Mouse (Mus musculus) midbrain, postnatal 0 days (tissue): ENCODE results near the gene Zmynd15. TPM values are rescaled to one million over a fixed set of nuclear protein-coding genes. Genes with fewer than 3 reads are reported as not detected.

Source experiments
- ATAC-seq: fragments of 200-750 bp; cut with Nextera tagmentation; 2 replicates; pipeline ENCODE4 v1.8.0; 2017; ENCODE audit warnings: moderate number of reproducible peaks, mild to moderate bottlenecking, moderate TSS enrichment, moderate library complexity; ENCODE audit not compliant: low FRiP score
- DNase-seq: peaks from one replicate; pipeline ENCODE4 v3.0.0-alpha.2; 2015; ENCODE audit warnings: low spot score
- H3K27ac ChIP-seq: fragments of 300-500 bp; sonication (generic); 2 replicates; pipeline ENCODE4 v1.5.1; 2014; ENCODE audit warnings: low read depth, mild to moderate bottlenecking, low read length, mixed read lengths
- H3K27me3 ChIP-seq: fragments of 300-500 bp; sonication (generic); 2 replicates; pipeline ENCODE4 v1.6.1; 2014; ENCODE audit warnings: low read length, control low read depth, mixed read lengths; ENCODE audit not compliant: insufficient read depth
- H3K36me3 ChIP-seq: fragments of 300-500 bp; sonication (generic); 2 replicates; pipeline ENCODE4 v1.6.1; 2014; ENCODE audit warnings: low read length, control low read depth, mixed read lengths; ENCODE audit not compliant: insufficient read depth
- H3K4me1 ChIP-seq: fragments of 300-500 bp; sonication (generic); 2 replicates; pipeline ENCODE4 v1.6.1; 2014; ENCODE audit warnings: mild to moderate bottlenecking, control low read depth, antibody characterized with exemption, low read length, mixed read lengths; ENCODE audit not compliant: insufficient read depth
- H3K4me2 ChIP-seq: fragments of 300-500 bp; sonication (generic); 2 replicates; pipeline ENCODE4 v1.6.1; 2014; ENCODE audit warnings: low read depth, mild to moderate bottlenecking, low read length, mixed read lengths; ENCODE audit not compliant: poor library complexity, severe bottlenecking
- H3K4me3 ChIP-seq: fragments of 300-500 bp; sonication (generic); 2 replicates; pipeline ENCODE4 v1.5.1; 2014; ENCODE audit warnings: low read depth, mild to moderate bottlenecking, low read length, moderate library complexity
- H3K9ac ChIP-seq: fragments of 300-500 bp; sonication (generic); replicated peaks from 2 replicates; pipeline ENCODE4 v1.6.1; 2014; ENCODE audit warnings: mild to moderate bottlenecking, low read length, moderate library complexity, mixed read lengths; ENCODE audit not compliant: poor library complexity, severe bottlenecking
- H3K9me3 ChIP-seq: fragments of 300-500 bp; sonication (generic); 2 replicates; pipeline ENCODE4 v1.6.1; 2016; ENCODE audit warnings: low read length, control low read depth
- CTCF ChIP-seq: IDR thresholded peaks from 2 replicates; pipeline ENCODE4 v1.5.1; 2016; ENCODE audit warnings: antibody characterized with exemption, mild to moderate bottlenecking
- WGBS: fragments of 180-500 bp; shearing (Covaris S2); extraction: QIAGEN DNeasy Blood & Tissue Kit; methylation state at CpG from one replicate; pipeline ENCODE4 v1.1.7; 2014; 5-methylcytosine and 5-hydroxymethylcytosine counted together
- microRNA-seq: library from miRNA; unstranded; fragments of <30 nt; microRNA quantifications from one replicate; pipeline ENCODE4, GENCODE M21; 2016; ENCODE audit warnings: borderline number of aligned reads
- polyA plus RNA-seq: library from polyadenylated mRNA; unstranded; fragments of >200 nt; fragmentation: Nextera tagmentation; extraction: Ambion mirVana; gene quantifications from 2 replicates; pipeline ENCODE4 v1.2.1, GENCODE M21; 2015
- total RNA-seq: library from RNA; depleted of rRNA; stranded (reverse); fragments of >200 nt; gene quantifications from 2 replicates; pipeline ENCODE4 v1.2.3, GENCODE M21; 2014; rRNA removed

Gene Zmynd15
- total and polyA plus RNA-seq, 2 experiments from 2014 or later, result 0.44 to 0.47 TPM

DNA sequence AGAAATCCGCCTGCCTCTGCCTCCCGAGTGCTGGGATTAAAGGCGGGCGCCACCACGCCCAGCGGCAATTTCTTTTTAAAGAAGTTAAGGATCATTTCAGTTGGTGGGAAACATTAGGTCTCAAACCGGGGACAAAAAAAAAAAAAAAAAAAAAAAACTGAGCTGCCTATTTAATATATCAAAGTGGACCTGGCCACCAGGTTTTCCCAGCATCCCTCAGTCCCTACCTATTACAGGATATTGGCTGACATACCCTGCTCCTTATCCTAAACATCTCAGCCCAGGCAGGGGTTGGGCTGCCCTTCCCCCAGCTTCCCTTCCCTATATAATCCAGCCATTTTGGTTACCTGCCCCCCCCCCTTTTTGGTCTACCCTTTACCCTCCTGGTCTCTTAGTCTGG is 52.6 kb downstream of the Zmynd15 start:
- H3K9ac ChIP-seq, result no peak overlapping the region
- H3K36me3 ChIP-seq, result no peaks in the 10 kb centered on the region
- ATAC-seq, result no peak
- no peak overlapping the region for H3K27ac ChIP-seq
- no peaks in the 10 kb centered on the region; the same call in 1 of the 2 replicates for H3K4me1 ChIP-seq
- no peaks in the 10 kb centered on the region for H3K27me3 ChIP-seq
- H3K4me3 ChIP-seq, result no peak overlapping the region
- H3K4me2 ChIP-seq, result no peak overlapping the region
- no peak for DNase-seq
- 92% methylated on average over 7 of the region's 7 CpGs for WGBS
- no peak for TF ChIP-seq CTCF
- H3K9me3 ChIP-seq, result no peaks in the 10 kb centered on the region

DNA sequence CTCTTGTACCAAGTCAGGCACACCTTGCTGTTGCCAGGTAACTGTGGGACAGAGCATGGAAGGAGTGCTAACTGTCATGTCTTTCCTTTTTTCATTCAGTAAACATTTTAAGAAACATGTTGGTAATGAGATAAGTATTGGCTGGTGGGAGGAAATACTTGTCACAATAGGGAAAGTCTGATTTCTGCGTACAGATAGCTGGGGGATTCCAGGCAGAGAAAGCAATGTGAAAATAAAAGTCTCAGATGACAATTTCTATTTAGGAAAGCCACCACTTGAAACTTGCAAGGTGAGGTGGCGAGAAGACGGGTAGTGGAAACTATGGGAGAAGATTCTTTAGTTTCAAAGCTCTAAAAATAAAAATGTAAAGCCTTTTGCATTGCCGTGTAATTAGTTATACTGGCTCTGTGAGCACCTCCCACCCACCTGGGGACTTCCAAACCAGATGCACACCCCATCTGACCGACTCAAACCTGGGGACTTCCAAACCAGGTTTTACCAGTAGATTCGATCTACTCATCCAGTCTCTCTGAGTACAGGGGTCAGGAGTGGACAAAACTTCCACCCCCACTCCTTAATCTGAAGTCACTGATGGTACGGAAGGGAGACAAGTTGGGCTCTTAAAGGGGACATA is 53.6 kb downstream of the Zmynd15 start:
- no peaks in the 10 kb centered on the region for H3K9me3 ChIP-seq
- H3K27ac ChIP-seq, result no peak overlapping the region
- H3K27me3 ChIP-seq, result no peaks in the 10 kb centered on the region
- no peak overlapping the region for H3K4me3 ChIP-seq
- whole genome bisulfite sequencing, result 78% methylated on average over 7 of the region's 7 CpGs
- H3K4me2 ChIP-seq, result no peak overlapping the region
- ATAC-seq (no peak), DNase-seq (no peak)
- TF ChIP-seq CTCF, result no peak
- no peaks in the 10 kb centered on the region; the same call in 1 of the 2 replicates for H3K4me1 ChIP-seq
- H3K9ac ChIP-seq, result no peak overlapping the region
- no peaks in the 10 kb centered on the region for H3K36me3 ChIP-seq

DNA sequence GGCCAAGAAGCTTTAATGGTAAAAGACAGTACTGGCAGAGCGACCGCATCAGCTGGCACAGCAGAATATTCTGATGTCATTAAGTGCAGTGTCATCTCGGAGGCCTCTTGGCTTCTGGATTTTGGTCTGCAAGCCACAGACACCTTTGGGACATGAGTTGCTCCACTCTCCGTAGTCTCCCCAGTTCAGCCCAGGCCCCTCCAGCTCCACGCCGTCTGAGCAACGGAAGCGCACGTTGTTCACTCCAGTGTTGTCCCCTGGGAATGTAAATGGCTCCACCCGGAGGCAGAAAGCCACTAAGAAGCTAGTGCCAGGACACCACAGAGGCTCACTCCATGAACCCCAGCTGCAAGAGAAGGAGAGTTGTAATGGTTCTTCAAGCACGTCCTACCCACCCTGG is 54.3 kb downstream of the Zmynd15 start:
- no peak overlapping the region for H3K9ac ChIP-seq
- 56% methylated on average over 11 of the region's 11 CpGs for WGBS
- no peak for ATAC-seq

DNA sequence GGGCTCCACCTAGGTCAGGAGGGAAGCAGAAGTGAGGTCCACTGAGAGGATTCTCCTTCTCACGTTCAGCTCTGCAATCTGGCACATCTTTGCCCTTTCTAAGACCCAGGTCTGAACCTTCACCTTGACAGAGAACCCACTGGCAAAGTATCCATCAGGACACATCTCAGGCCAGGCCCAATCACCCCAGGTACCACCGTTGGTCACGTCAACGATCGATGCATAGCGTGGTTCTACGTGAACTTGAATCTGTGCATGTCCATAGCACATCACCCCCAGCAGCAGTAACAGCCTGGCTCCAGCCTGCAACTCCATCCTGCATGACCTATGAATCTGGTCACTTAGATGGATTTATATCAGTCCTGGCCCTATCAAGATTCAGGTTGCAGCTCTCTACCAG is 55.1 kb downstream of the Zmynd15 start, which contains the start of gene Vmo1:
TSS of gene Vmo1 (minus strand) at position 329 of the 400 bp plus-strand sequence.
- Histone ChIP-seq H3K9ac (no peak within 1 kb of the TSS), H3K27ac (no peak within 1 kb of the TSS), H3K27me3 (no peaks in the 10 kb centered on the region), H3K9me3 (no peaks in the 10 kb centered on the region), H3K4me3 (no peak within 1 kb of the TSS), H3K4me1 (no peaks in the 10 kb centered on the region; the same call in 1 of the 2 replicates), H3K36me3 (no peaks in the 10 kb centered on the region), H3K4me2 (no peak within 1 kb of the TSS)
- no peak for DNase-seq
- TF ChIP-seq CTCF, result no peak
- 93% methylated on average over 7 of the region's 7 CpGs for WGBS
- ATAC-seq, result no peak

More for the DNA sequence above, 54.3 kb downstream of the Zmynd15 start:
- no peak for DNase-seq
- H3K4me2 ChIP-seq, result no peak overlapping the region
- no peaks in the 10 kb centered on the region; the same call in 1 of the 2 replicates for H3K4me1 ChIP-seq
- no peaks in the 10 kb centered on the region for H3K36me3 ChIP-seq
- no peak overlapping the region for H3K27ac ChIP-seq
- no peak for TF ChIP-seq CTCF
- H3K4me3 ChIP-seq, result no peak overlapping the region
- H3K9me3 ChIP-seq, result no peaks in the 10 kb centered on the region
- no peaks in the 10 kb centered on the region for H3K27me3 ChIP-seq

Small RNA genes within 50 kb of the gene (microRNA-seq; reads per million reads assigned to microRNA genes)
- not detected for gene Mir7115

Other genes with a start within 250 kb of the Zmynd15 start
Only the 30 nearest of the 31 such genes appear.
- gene Slc16a13, start 238.4 kb upstream of the Zmynd15 start, total RNA-seq, result 9.9 and 26.1 TPM in 2 replicates
- gene Slc16a13, start 238.4 kb upstream of the Zmynd15 start, polyA plus RNA-seq, result 9.9 and 10.1 TPM in 2 replicates
- 3.8 and 6.8 TPM in 2 replicates for gene Bcl6b, start 229.6 kb upstream of the Zmynd15 start, total RNA-seq
- 2.4 and 2.7 TPM in 2 replicates for gene Bcl6b, start 229.6 kb upstream of the Zmynd15 start, polyA plus RNA-seq
- 43.0 and 76.9 TPM in 2 replicates for gene 0610010K14Rik, start 221.5 kb upstream of the Zmynd15 start, total RNA-seq
- gene 0610010K14Rik, start 221.5 kb upstream of the Zmynd15 start, polyA plus RNA-seq, result 138 and 154 TPM in 2 replicates
- gene Gm21988, start 219.6 kb upstream of the Zmynd15 start, total RNA-seq, result 3.4 and 5.5 TPM in 2 replicates
- 18.6 and 20.1 TPM in 2 replicates for gene Gm21988, start 219.6 kb upstream of the Zmynd15 start, polyA plus RNA-seq
- gene Rnasek, start 219.6 kb upstream of the Zmynd15 start, total RNA-seq, result 66.1 and 81.2 TPM in 2 replicates
- 588 and 612 TPM in 2 replicates for gene Rnasek, start 219.6 kb upstream of the Zmynd15 start, polyA plus RNA-seq
- gene Alox12, start 204.1 kb upstream of the Zmynd15 start, total RNA-seq, result 0.16 and 0.57 TPM in 2 replicates
- gene Alox12, start 204.1 kb upstream of the Zmynd15 start, polyA plus RNA-seq, result 0.29 and 0.35 TPM in 2 replicates
- 0.05 TPM in 1 of 2 replicates, not detected in the other for gene Alox12e, start 136.8 kb upstream of the Zmynd15 start, total RNA-seq
- gene Alox12e, start 136.8 kb upstream of the Zmynd15 start, polyA plus RNA-seq, result 0.16 and 0.31 TPM in 2 replicates
- gene Alox15, start 107.4 kb upstream of the Zmynd15 start, total RNA-seq, result not detected in 2 replicates
- gene Alox15, start 107.4 kb upstream of the Zmynd15 start, polyA plus RNA-seq, result 0.16 and 0.28 TPM in 2 replicates
- gene Pelp1, start 49.4 kb upstream of the Zmynd15 start, total RNA-seq, result 35.6 and 55.1 TPM in 2 replicates
- 28.0 and 28.3 TPM in 2 replicates for gene Pelp1, start 49.4 kb upstream of the Zmynd15 start, polyA plus RNA-seq
- 99.9 and 119 TPM in 2 replicates for gene Arrb2, start 26.8 kb upstream of the Zmynd15 start, total RNA-seq
- gene Arrb2, start 26.8 kb upstream of the Zmynd15 start, polyA plus RNA-seq, result 55.0 and 55.6 TPM in 2 replicates
- gene Med11, start 7.5 kb upstream of the Zmynd15 start, total RNA-seq, result 23.7 and 30.1 TPM in 2 replicates
- gene Med11, start 7.5 kb upstream of the Zmynd15 start, polyA plus RNA-seq, result 28.2 and 36.8 TPM in 2 replicates
- gene Cxcl16, start 551 bp downstream of the Zmynd15 start, total RNA-seq, result 1.2 and 1.9 TPM in 2 replicates
- gene Cxcl16, start 551 bp downstream of the Zmynd15 start, polyA plus RNA-seq, result 3.1 and 3.2 TPM in 2 replicates
- gene Tm4sf5, start 45.8 kb downstream of the Zmynd15 start, total RNA-seq, result 7.4 and 12.1 TPM in 2 replicates
- 18.8 and 19.8 TPM in 2 replicates for gene Tm4sf5, start 45.8 kb downstream of the Zmynd15 start, polyA plus RNA-seq
- not detected in 2 replicates for gene Vmo1, start 55.2 kb downstream of the Zmynd15 start, total RNA-seq
- gene Vmo1, start 55.2 kb downstream of the Zmynd15 start, polyA plus RNA-seq, result 0.53 and 0.65 TPM in 2 replicates
- gene Gltpd2, start 59.8 kb downstream of the Zmynd15 start, total RNA-seq, result not detected in 2 replicates
- gene Gltpd2, start 59.8 kb downstream of the Zmynd15 start, polyA plus RNA-seq, result 0.21 and 0.25 TPM in 2 replicates
- gene Psmb6, start 65.9 kb downstream of the Zmynd15 start, total RNA-seq, result 455 and 493 TPM in 2 replicates
- 818 and 874 TPM in 2 replicates for gene Psmb6, start 65.9 kb downstream of the Zmynd15 start, polyA plus RNA-seq
- gene Gm40193, start 73.5 kb downstream of the Zmynd15 start, total RNA-seq, result not detected in 2 replicates
- not detected in 2 replicates for gene Gm40193, start 73.5 kb downstream of the Zmynd15 start, polyA plus RNA-seq
- 46.8 and 71.5 TPM in 2 replicates for gene Pld2, start 80.6 kb downstream of the Zmynd15 start, total RNA-seq
- gene Pld2, start 80.6 kb downstream of the Zmynd15 start, polyA plus RNA-seq, result 18.0 and 19.4 TPM in 2 replicates
- 80.9 and 82.1 TPM in 2 replicates for gene Mink1, start 103.4 kb downstream of the Zmynd15 start, total RNA-seq
- gene Mink1, start 103.4 kb downstream of the Zmynd15 start, polyA plus RNA-seq, result 15.6 and 17.1 TPM in 2 replicates
- gene 4930544D05Rik, start 156.4 kb downstream of the Zmynd15 start, total RNA-seq, result not detected in 2 replicates
- not detected in 2 replicates for gene 4930544D05Rik, start 156.4 kb downstream of the Zmynd15 start, polyA plus RNA-seq
- not detected in 2 replicates for gene Chrne, start 159.8 kb downstream of the Zmynd15 start, total RNA-seq
- gene Chrne, start 159.8 kb downstream of the Zmynd15 start, polyA plus RNA-seq, result 0.78 and 1.1 TPM in 2 replicates
- gene Gp1ba, start 179.7 kb downstream of the Zmynd15 start, total RNA-seq, result not detected in 2 replicates
- 0.16 and 0.29 TPM in 2 replicates for gene Gp1ba, start 179.7 kb downstream of the Zmynd15 start, polyA plus RNA-seq
- gene Rnf167, start 187.8 kb downstream of the Zmynd15 start, total RNA-seq, result 69.1 and 74.4 TPM in 2 replicates
- gene Rnf167, start 187.8 kb downstream of the Zmynd15 start, polyA plus RNA-seq, result 95.8 and 97.2 TPM in 2 replicates
- gene Slc25a11, start 188.0 kb downstream of the Zmynd15 start, total RNA-seq, result 140 and 159 TPM in 2 replicates
- gene Slc25a11, start 188.0 kb downstream of the Zmynd15 start, polyA plus RNA-seq, result 160 and 176 TPM in 2 replicates
- gene Pfn1, start 195.2 kb downstream of the Zmynd15 start, total RNA-seq, result 438 and 486 TPM in 2 replicates
- 600 and 608 TPM in 2 replicates for gene Pfn1, start 195.2 kb downstream of the Zmynd15 start, polyA plus RNA-seq
- 7.2 and 9.9 TPM in 2 replicates for gene Eno3, start 197.8 kb downstream of the Zmynd15 start, total RNA-seq
- gene Eno3, start 197.8 kb downstream of the Zmynd15 start, polyA plus RNA-seq, result 5.8 and 7.6 TPM in 2 replicates
- 41.9 and 45.3 TPM in 2 replicates for gene Spag7, start 210.0 kb downstream of the Zmynd15 start, total RNA-seq
- 125 and 131 TPM in 2 replicates for gene Spag7, start 210.0 kb downstream of the Zmynd15 start, polyA plus RNA-seq
- 20.3 and 24.0 TPM in 2 replicates for gene Camta2, start 228.7 kb downstream of the Zmynd15 start, total RNA-seq
- 23.6 and 24.5 TPM in 2 replicates for gene Camta2, start 228.7 kb downstream of the Zmynd15 start, polyA plus RNA-seq
- gene Inca1, start 240.7 kb downstream of the Zmynd15 start, total RNA-seq, result 1.7 and 4.8 TPM in 2 replicates
- gene Inca1, start 240.7 kb downstream of the Zmynd15 start, polyA plus RNA-seq, result 2.1 and 2.2 TPM in 2 replicates
- 30.9 and 31.7 TPM in 2 replicates for gene Kif1c, start 241.1 kb downstream of the Zmynd15 start, total RNA-seq
- 1.6 and 1.9 TPM in 2 replicates for gene Kif1c, start 241.1 kb downstream of the Zmynd15 start, polyA plus RNA-seq